Mouse (Mus musculus): Measurements from ENCODE around the gene Fam198b.

Fam198b gene

GRCm38 (mm10) chr3:79885686-79886356 is 1.5 kb downstream of the Fam198b start:
- DNase-seq (ENCODE audit: low read depth, low spot score): no peak

- DNase-seq (ENCODE audit: low read depth, low spot score): no peak
Observed at GRCm38 (mm10) chr3:79886357-79887091, 2.2 kb downstream of the Fam198b start.

- no peak for DNase-seq (ENCODE audit: low read depth, low spot score)
Observed at GRCm38 (mm10) chr3:79887161-79887855, 3.0 kb downstream of the Fam198b start.

GRCm38 (mm10) chr3:79887966-79888365 is 3.6 kb downstream of the Fam198b start:
- DNase-seq (ENCODE audit: low read depth, low spot score): no peak

DNA sequence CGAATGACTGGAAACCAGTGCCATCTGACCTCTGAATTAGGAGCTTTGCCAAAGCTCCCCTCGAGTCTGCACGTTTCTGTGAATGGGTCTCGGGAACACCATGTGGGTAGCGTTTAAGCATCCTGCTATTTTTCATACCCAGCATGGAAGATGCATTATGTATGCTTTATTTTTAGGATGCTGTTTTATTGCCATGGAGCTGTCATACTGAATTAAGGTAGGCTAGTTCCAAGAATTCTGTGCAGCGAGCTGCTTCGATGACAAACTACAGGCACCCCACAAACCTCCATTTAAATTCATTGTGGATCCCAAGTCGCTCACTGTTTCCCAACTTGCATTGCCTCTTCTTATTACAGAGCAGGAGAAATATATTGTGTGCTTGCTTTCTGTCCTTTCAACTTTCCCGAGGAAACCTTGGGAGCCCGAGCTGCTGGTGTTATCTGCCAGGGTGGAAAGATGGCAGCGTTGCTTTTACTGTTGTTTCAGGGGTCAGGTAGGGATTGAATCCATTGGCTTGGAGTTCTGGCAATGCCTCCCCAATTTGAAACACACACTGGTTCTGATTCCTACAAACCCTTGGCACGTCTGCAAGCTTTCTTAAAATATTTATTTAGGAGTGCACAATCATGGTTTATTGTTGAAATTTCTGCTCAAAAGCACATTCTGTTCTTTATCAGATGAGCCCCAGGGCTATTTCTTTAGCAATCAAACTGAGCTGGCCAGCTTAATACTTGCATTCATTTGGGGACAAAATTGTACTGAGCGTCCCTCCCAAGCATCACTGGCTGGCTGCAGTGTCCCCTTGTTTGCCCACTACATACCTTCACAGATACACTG is 13.4 kb downstream of the Fam198b start:
- no peak for DNase-seq (ENCODE audit: low read depth, low spot score)

- DNase-seq (ENCODE audit: low read depth, low spot score): no peak
Observed at GRCm38 (mm10) chr3:79898514-79898913, 14.2 kb downstream of the Fam198b start.

GRCm38 (mm10) chr3:79899906-79900305 is 15.6 kb downstream of the Fam198b start:
- no peak for DNase-seq (ENCODE audit: low read depth, low spot score)

DNA sequence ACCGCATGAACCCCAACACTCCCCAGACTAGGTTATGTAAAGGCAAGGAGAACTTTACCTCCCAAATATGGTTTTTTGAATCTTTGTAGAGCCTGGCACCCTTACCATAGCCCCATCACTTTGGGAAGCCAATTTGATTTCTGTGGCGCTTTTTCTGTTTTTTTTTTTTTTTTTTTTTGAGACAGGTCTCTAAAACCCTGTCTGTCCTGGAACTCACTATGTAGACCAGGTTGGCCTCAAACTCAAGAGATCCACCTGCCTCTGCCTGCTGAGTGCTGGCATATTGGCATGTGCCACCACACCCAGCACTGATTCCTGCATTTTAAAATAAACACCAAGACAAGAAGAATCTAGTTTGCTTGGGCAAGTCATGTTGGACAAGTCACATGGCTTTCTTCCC is 16.2 kb downstream of the Fam198b start:
- DNase-seq (ENCODE audit: low read depth, low spot score): no peak

DNA sequence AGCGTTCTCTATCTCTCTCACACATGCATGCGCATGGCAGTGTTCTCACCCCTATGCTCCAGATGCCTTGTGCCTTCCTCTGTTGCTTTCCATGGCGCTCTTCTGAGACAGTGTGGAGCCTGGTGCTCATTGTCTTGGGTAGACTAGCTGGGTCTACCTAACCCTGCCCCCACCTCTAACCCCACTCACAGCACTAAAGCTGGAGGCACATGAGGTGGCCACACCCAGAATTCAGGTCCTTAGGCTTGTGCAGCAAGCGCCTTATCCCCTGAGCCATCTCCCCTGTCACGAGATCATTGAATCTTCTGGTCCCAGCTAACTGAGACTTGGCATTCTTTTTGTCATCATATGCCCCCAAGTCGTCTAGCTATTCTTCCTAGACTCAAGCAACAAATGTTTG is 17.0 kb downstream of the Fam198b start:
- no peak for DNase-seq (ENCODE audit: low read depth, low spot score)

DNA sequence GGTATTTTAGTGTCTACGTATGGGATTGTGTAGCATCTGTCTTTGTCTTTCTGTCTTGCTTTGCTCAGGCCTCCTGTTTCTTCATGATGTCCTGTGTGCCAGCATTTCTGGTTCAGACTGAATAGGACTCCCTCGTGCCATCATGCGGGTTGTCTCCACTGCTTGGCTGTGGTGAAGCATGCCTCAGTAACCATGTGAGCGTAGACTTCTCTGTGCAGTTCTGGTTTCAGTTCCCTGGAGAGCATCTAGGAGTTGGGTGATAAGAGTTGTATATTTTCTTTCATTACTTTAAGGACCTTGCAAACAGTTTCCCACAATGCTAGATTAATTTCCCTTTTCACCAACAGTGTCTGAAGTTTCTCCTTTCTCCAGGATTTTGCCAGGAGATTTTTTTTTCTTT is 17.4 kb downstream of the Fam198b start:
- no peak for DNase-seq (ENCODE audit: low read depth, low spot score)

GRCm38 (mm10) chr3:79903803-79904202 is 19.5 kb downstream of the Fam198b start:
- DNase-seq (ENCODE audit: low read depth, low spot score): no peak

GRCm38 (mm10) chr3:79904238-79904757 is 20.0 kb downstream of the Fam198b start:
- no peak for DNase-seq (ENCODE audit: low read depth, low spot score)

DNA sequence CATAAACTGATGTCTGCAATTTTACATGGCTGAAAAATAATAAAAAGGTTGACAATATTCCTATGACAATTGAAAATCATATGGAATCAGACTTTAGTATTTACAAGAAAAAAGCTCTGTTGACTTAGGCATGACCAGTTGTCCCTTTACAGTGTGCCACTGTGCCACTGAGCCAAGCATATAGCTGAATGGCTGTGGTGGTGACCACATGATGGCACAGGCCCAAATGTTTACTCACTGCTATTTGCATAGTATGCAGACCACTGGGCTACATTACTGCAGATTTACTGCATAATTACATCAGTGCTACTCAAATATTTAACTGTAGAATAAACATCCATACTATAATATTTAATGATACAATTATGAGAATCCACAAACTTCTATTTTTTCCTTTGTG is 21.1 kb downstream of the Fam198b start:
- no peak for DNase-seq (ENCODE audit: low read depth, low spot score)

DNA sequence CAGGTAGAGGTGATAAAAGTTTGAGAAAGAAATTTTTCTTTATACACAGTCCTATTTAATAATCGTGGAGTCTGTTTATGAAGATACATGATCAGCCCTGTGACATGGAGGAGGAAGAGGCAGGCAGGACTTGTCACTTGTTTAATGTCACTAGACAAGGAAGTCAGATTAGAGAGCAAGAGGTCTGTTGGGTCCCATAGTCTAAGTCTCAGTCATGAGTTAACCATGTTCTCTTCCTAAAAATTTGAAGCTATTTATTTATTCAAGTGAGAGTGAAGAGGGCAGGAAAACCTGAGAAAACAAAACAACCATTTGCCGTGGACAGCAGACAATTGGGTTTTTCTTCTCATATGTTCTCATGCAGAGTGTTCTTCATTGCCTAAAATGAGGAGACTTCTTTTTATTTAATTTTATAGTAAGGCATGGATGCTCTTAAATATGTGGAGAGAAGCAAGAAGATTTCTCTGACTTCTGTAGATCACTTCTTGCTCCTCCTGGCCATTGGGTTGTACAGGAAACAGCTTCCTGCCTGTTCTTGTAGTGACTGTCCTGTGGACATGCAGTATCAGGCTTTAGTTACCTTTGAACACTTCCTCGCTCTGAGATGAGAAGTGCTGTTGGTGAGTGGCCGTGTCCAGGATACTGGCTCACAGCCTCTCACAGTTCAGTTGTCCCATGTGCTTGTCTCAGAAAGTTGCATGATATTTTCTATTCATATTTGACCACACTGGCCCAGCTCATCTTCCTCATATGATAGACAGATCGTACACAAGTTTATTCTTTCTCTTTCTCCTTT is 22.1 kb downstream of the Fam198b start:
- DNase-seq (ENCODE audit: low read depth, low spot score): no peak

DNA sequence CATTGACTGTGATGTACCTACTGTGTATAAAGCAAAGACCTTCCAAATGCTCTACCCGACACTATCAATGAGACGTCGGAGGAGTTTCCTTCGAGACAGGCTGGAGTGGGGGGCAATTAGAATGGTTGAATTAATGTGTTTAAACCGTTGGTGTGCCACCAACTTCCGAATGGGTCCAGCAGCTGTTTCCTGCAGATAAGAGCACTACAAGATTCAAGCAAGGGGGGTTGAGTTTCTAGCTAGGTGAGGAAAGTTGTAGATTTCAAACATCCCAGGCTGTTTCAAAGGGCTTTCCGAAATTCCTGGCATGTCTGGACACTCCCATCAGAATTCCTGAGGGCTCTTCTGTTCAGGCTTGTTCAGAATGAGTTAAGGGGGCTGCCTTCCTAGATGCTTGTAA is 22.9 kb downstream of the Fam198b start:
- DNase-seq (ENCODE audit: low read depth, low spot score): no peak

DNA sequence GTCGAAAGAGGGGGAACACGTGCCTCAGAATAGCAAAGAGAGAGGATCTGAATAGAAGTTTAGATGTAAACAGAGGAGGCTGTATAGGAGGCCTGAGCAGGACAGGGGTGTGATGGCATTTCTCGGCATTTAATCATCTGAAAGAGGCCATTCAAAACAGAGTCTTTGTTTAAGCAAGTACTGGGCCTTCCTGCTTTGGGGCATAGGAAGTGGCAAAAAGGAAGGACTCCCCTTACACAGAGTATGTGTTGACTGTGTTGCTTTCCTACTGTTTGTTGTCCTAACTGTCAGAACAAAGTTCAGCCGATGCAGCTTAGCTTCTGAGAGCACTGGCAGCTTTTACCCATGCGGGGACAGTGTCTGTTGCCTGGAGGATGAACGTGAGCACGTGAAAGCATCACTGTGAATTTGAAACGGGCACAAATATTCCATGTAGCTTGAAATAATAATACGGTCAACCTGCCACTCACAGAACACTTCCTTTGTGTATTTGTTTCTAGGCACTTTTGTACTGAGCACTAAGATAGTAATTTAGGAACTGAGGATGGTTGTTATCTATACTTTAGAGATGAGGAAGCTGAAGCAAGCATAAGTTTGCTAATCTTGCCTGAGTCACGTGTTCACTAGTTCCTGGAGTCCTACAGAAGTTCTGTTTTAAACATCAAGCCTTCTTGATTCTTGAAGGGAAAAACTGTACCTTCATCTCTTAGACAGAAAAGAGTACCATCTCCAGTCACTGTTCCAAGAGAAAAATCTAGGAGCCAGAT is 26.2 kb downstream of the Fam198b start:
- DNase-seq (ENCODE audit: low read depth, low spot score): no peak

GRCm38 (mm10) chr3:79911166-79911565 is 26.8 kb downstream of the Fam198b start:
- no peak for DNase-seq (ENCODE audit: low read depth, low spot score)

GRCm38 (mm10) chr3:79914012-79914411 is 29.7 kb downstream of the Fam198b start:
- no peak for DNase-seq (ENCODE audit: low read depth, low spot score)

- no peak for DNase-seq (ENCODE audit: low read depth, low spot score)
Observed at GRCm38 (mm10) chr3:79916185-79916584, 31.9 kb downstream of the Fam198b start.

GRCm38 (mm10) chr3:79918761-79919160 is 34.4 kb downstream of the Fam198b start:
- DNase-seq (ENCODE audit: low read depth, low spot score): no peak

Data from brain, embryonic 18.5 days (tissue).